8 mouse cellular contexts compared by ENCODE assay signal in the genomic region with DNA sequence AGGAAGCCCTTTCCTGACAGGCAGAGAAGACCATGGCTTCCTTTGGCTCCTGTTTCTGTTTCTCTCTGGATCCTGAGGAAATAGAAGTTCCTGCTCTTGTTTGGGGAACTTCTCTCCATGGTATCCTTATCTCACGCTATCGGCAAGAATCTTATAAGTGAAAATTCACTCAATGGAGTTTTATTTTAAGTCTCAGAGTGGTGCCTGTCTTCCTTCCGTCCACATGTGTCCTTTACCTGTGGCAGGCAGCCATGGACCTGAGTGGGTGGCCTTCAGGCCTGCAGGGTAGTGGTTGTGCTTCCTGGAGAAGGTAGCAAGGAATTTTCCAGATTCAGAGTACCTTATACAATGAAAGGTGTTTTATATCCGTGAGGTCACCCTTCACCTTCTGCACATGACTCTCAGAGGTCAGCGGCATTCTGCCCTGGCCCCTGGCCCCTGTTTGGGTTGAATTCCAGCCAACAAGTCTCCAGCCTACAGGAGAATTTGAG.
A peak's percentile ranks its signal among the peaks of the same experiment; 100 is the strongest.
DNase-seq lines count a peak whose midpoint lies in the region; ATAC-seq lines count a peak whose summit lies in the region.

No protein-coding gene starts in this region.

- no peaks in the 10 kb centered on the region for H3K27me3 ChIP-seq in forebrain, embryonic 15.5 days

- 0 out of 2 replicates have a peak overlapping the region, but pooled peaks have one; percentile 6 for H3K27ac ChIP-seq in forebrain, embryonic 15.5 days (replicated peaks)

- peak; percentile 68 for DNase-seq in kidney, adult 11 months
- no peak for DNase-seq in kidney, postnatal 4 days
- peak; percentile 62 for DNase-seq in kidney, adult 18-20 months
- DNase-seq in lung, postnatal 36 days, result peak; percentile 52
- no peak for DNase-seq in testis, postnatal 14 days (ENCODE audit: low spot score)
- DNase-seq in gastrocnemius, postnatal 10 days, result no peak
- no peak for DNase-seq in gastrocnemius, postnatal 36 days

- intact Hi-C loops in gastrocnemius, postnatal 36 days (cut with DNase I), result loop anchor here (5.0 kb wide), 1 partner anchor 36 kb away; no protein-coding TSS in a partner anchor

- WGBS in forebrain, embryonic 15.5 days, result 70% methylated on average over 5 of the region's 5 CpGs

- no peak for ATAC-seq in forebrain, embryonic 15.5 days (replicated peaks)

- H3K4me2 ChIP-seq in forebrain, embryonic 15.5 days (replicated peaks), result no peak overlapping the region

- H3K36me3 ChIP-seq in forebrain, embryonic 15.5 days, result no peaks in the 10 kb centered on the region

- peaks cover 16% of the 10 kb centered on the region for H3K4me1 ChIP-seq in forebrain, embryonic 15.5 days

- H3K4me3 ChIP-seq in forebrain, embryonic 15.5 days, result no peak overlapping the region

- no peak overlapping the region for H3K9ac ChIP-seq in forebrain, embryonic 15.5 days (replicated peaks)

- no peaks in the 10 kb centered on the region for H3K9me3 ChIP-seq in forebrain, embryonic 15.5 days

Comparison
In these comparisons a context has a peak if more than half of its experiments do, and no peak if none do; other contexts are left out.
1. DNase-seq: peak in kidney, adult 11 months (single experiment), kidney, adult 18-20 months (single experiment) and lung, postnatal 36 days (single experiment); none in kidney, postnatal 4 days (0 of 2), testis, postnatal 14 days (single experiment), gastrocnemius, postnatal 10 days (single experiment) and gastrocnemius, postnatal 36 days (0 of 2).